Mouse (Mus musculus) cortical plate, adult 2 months (tissue): ENCODE results near the gene Zranb3.

Experiments
- CTCF ChIP-seq: fragments of 200-500 bp; IDR thresholded peaks from 2 replicates; pipeline ENCODE4 v1.5.1; 2011; ENCODE audit warnings: mild to moderate bottlenecking, control low read depth, low read length; ENCODE audit not compliant: insufficient read depth; ENCODE audit errors: extremely low read depth
- POLR2A ChIP-seq: fragments of 200-500 bp; IDR thresholded peaks from 2 replicates; pipeline ENCODE4 v1.6.1; 2011; ENCODE audit warnings: mild to moderate bottlenecking, low read length, control low read depth; ENCODE audit not compliant: insufficient read depth; ENCODE audit errors: extremely low read depth

GRCm38 (mm10) chr1:128070003-128070402, 32.8 kb downstream of the Zranb3 start:
- TF ChIP-seq CTCF (no peak), POLR2A (no peak)
